Mouse (Mus musculus) liver, embryonic 16.5 days (tissue): ENCODE results near the gene Exd2. TPM values are rescaled to one million over a fixed set of nuclear protein-coding genes. Genes with fewer than 3 reads are reported as not detected.

Experiments
- ATAC-seq: fragments of 200-750 bp; cut with Nextera tagmentation; 2 replicates; pipeline ENCODE4 v1.8.0; 2017; ENCODE audit warnings: low read depth, mild to moderate bottlenecking, moderate number of reproducible peaks, moderate library complexity
- H3K27ac ChIP-seq: fragments of 300-500 bp; sonication (generic); 2 replicates; pipeline ENCODE4 v1.5.1; 2014; ENCODE audit warnings: mild to moderate bottlenecking, low read length
- H3K27me3 ChIP-seq: fragments of 300-500 bp; sonication (generic); 2 replicates; pipeline ENCODE4 v1.6.1; 2014; ENCODE audit warnings: low read depth, low read length, mixed read lengths; ENCODE audit not compliant: control insufficient read depth, insufficient read depth
- H3K36me3 ChIP-seq: fragments of 300-500 bp; sonication (generic); 2 replicates; pipeline ENCODE4 v1.6.1; 2014; ENCODE audit warnings: mild to moderate bottlenecking; ENCODE audit not compliant: control insufficient read depth, insufficient read depth
- H3K4me1 ChIP-seq: fragments of 300-500 bp; sonication (generic); 2 replicates; pipeline ENCODE4 v1.6.1; 2014; ENCODE audit warnings: low read depth, low read length, mixed read lengths; ENCODE audit not compliant: control insufficient read depth
- H3K4me2 ChIP-seq: fragments of 300-500 bp; sonication (generic); 2 replicates; pipeline ENCODE4 v1.6.1; 2014; ENCODE audit warnings: low read depth, low read length, mixed read lengths
- H3K4me3 ChIP-seq: fragments of 300-500 bp; sonication (generic); 2 replicates; pipeline ENCODE4 v1.5.1; 2014; ENCODE audit warnings: low read depth, mild to moderate bottlenecking, low read length
- H3K9ac ChIP-seq: fragments of 300-500 bp; sonication (generic); 2 replicates; pipeline ENCODE4 v1.6.1; 2014; ENCODE audit warnings: low read depth, low read length
- H3K9me3 ChIP-seq: fragments of 300-500 bp; sonication (generic); replicated peaks from 2 replicates; pipeline ENCODE4 v1.6.1; 2016; ENCODE audit warnings: low read length; ENCODE audit not compliant: control insufficient read depth
- WGBS: fragments of 180-500 bp; shearing (Covaris S2); extraction: QIAGEN DNeasy Blood & Tissue Kit; methylation state at CpG from one replicate; pipeline ENCODE4 v1.1.7; 2014; ENCODE audit not compliant: insufficient replicate concordance; 5-methylcytosine and 5-hydroxymethylcytosine counted together
- polyA plus RNA-seq: library from polyadenylated mRNA; unstranded; fragments of >200 nt; fragmentation: Nextera tagmentation; extraction: Ambion mirVana; gene quantifications from 2 replicates; pipeline ENCODE4 v1.2.1, GENCODE M21; 2015

The Exd2 gene
- polyA plus RNA-seq, 1 experiment from 2014 or later, result 7.1 TPM

DNA sequence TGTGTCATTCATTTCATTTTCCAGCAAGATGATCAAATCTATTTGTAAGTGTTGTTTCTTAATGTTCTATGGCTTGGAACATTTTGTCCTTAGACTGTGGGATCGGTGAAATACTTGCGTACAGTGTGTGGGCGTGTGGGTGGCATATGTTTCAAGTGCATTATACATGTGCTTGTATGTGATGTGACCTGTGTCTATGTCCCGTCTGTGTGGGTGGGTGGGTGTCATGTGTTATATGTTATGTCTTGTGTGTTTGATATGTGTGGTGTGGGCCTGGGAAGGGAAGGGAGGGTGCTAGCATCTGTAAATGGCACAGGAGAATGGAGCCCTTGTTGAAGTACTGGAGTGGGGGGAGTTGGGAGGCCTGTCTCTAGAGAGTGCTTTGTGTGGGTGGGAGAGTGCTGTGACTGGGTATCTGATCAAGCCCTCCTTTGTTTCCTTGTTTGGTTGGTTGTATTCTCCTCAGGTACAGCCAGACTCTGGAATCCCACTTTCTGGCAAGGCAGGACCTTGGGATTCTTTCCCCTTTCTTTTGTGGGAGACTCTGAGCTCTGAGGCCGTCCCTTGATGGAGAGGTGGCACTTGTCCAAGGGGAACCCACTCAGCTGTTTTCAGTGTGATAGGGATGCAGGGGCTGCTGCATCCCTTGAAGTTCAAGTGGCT is 65.0 kb downstream of the Exd2 start:
- no peak overlapping the region for H3K4me2 ChIP-seq
- no peaks in the 10 kb centered on the region for H3K9me3 ChIP-seq
- H3K36me3 ChIP-seq, result no peaks in the 10 kb centered on the region
- H3K4me1 ChIP-seq, result no peaks in the 10 kb centered on the region
- no peak overlapping the region for H3K4me3 ChIP-seq
- no peak overlapping the region for H3K27ac ChIP-seq
- WGBS, result 69% methylated on average over 5 of the region's 5 CpGs
- no peak overlapping the region for H3K9ac ChIP-seq
- ATAC-seq, result no peak
- H3K27me3 ChIP-seq, result no peaks in the 10 kb centered on the region

DNA sequence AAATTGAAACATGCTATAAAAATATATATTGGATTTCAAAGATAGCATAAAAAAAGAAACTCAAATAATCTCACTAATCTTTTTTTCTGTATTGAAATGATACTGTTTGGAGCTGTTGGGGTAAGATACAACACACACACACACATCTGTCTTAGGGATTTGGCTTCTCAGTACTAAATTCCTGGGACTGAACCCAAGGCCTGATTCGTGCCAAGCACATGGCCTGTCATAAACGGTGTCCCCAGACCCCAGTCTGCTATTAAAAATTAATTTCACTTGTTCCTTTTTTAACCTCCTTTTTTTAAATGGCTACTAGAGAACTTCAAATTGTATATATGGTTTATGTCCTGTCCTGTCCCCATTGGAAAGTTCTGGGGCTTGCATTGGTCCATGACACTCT is 67.2 kb downstream of the Exd2 start:
- no peak overlapping the region for H3K9ac ChIP-seq
- no peak overlapping the region for H3K27ac ChIP-seq
- H3K4me2 ChIP-seq, result no peak overlapping the region
- no peaks in the 10 kb centered on the region for H3K9me3 ChIP-seq
- 38% methylated on average over 2 of the region's 2 CpGs for WGBS
- ATAC-seq, result no peak
- no peaks in the 10 kb centered on the region for H3K27me3 ChIP-seq
- H3K36me3 ChIP-seq, result no peaks in the 10 kb centered on the region
- H3K4me3 ChIP-seq, result no peak overlapping the region
- no peaks in the 10 kb centered on the region for H3K4me1 ChIP-seq

GRCm38 (mm10) chr12:80530630-80531029 is 67.7 kb downstream of the Exd2 start:
- H3K27ac ChIP-seq, result no peak overlapping the region
- H3K9ac ChIP-seq, result no peak overlapping the region
- no peaks in the 10 kb centered on the region for H3K27me3 ChIP-seq
- ATAC-seq, result no peak
- no peaks in the 10 kb centered on the region for H3K36me3 ChIP-seq
- no peak overlapping the region for H3K4me2 ChIP-seq
- H3K4me1 ChIP-seq, result no peaks in the 10 kb centered on the region
- no peaks in the 10 kb centered on the region for H3K9me3 ChIP-seq
- WGBS, result 60% methylated on average over 6 of the region's 6 CpGs
- H3K4me3 ChIP-seq, result no peak overlapping the region

GRCm38 (mm10) chr12:80531585-80531984 is 68.7 kb downstream of the Exd2 start:
- no peaks in the 10 kb centered on the region for H3K27me3 ChIP-seq
- H3K36me3 ChIP-seq, result no peaks in the 10 kb centered on the region
- 28% methylated on average over 10 of the region's 10 CpGs for WGBS
- ATAC-seq, result peak; percentile 45; the same call in 1 of the 2 replicates
- no peak overlapping the region for H3K4me3 ChIP-seq
- no peaks in the 10 kb centered on the region for H3K4me1 ChIP-seq
- H3K27ac ChIP-seq, result no peak overlapping the region
- no peaks in the 10 kb centered on the region for H3K9me3 ChIP-seq
- no peak overlapping the region for H3K9ac ChIP-seq
- no peak overlapping the region for H3K4me2 ChIP-seq

GRCm38 (mm10) chr12:80533876-80534275 is 71.0 kb downstream of the Exd2 start:
- Histone ChIP-seq H3K9ac (no peak overlapping the region), H3K4me3 (no peak overlapping the region), H3K4me1 (no peaks in the 10 kb centered on the region), H3K27me3 (no peaks in the 10 kb centered on the region), H3K4me2 (no peak overlapping the region), H3K9me3 (no peaks in the 10 kb centered on the region), H3K27ac (no peak overlapping the region), H3K36me3 (no peaks in the 10 kb centered on the region)
- ATAC-seq, result no peak
- 44% methylated on average over 2 of the region's 2 CpGs for WGBS

GRCm38 (mm10) chr12:80537313-80537712 is 74.4 kb downstream of the Exd2 start:
- ATAC-seq, result no peak
- H3K27me3 ChIP-seq, result no peaks in the 10 kb centered on the region
- H3K27ac ChIP-seq, result no peak overlapping the region
- H3K4me1 ChIP-seq, result no peaks in the 10 kb centered on the region
- H3K9ac ChIP-seq, result no peak overlapping the region
- no peaks in the 10 kb centered on the region for H3K36me3 ChIP-seq
- no peak overlapping the region for H3K4me2 ChIP-seq
- 74% methylated on average over 2 of the region's 2 CpGs for WGBS
- H3K4me3 ChIP-seq, result no peak overlapping the region
- H3K9me3 ChIP-seq, result no peaks in the 10 kb centered on the region

- Histone ChIP-seq H3K36me3 (no peaks in the 10 kb centered on the region), H3K4me3 (no peak overlapping the region), H3K27ac (no peak overlapping the region), H3K9ac (no peak overlapping the region), H3K4me2 (no peak overlapping the region), H3K27me3 (no peaks in the 10 kb centered on the region), H3K4me1 (no peaks in the 10 kb centered on the region), H3K9me3 (no peaks in the 10 kb centered on the region)
- ATAC-seq, result no peak
- 57% methylated on average over 6 of the region's 6 CpGs for WGBS
Observed at GRCm38 (mm10) chr12:80538311-80538710, 75.4 kb downstream of the Exd2 start.

- Histone ChIP-seq H3K9ac (no peak overlapping the region), H3K27me3 (peaks cover 2% of the 10 kb centered on the region; the same call in 1 of the 2 replicates), H3K36me3 (no peaks in the 10 kb centered on the region), H3K4me3 (no peak overlapping the region), H3K9me3 (no peaks in the 10 kb centered on the region), H3K4me2 (no peak overlapping the region), H3K4me1 (no peaks in the 10 kb centered on the region), H3K27ac (no peak overlapping the region)
- 25% methylated on average over 4 of the region's 4 CpGs for WGBS
- no peak for ATAC-seq
Observed at GRCm38 (mm10) chr12:80545310-80545709, 82.4 kb downstream of the Exd2 start.

GRCm38 (mm10) chr12:80549646-80550045 is 86.8 kb downstream of the Exd2 start:
- Histone ChIP-seq H3K27me3 (peaks cover under 1% of the 10 kb centered on the region; the same call in 1 of the 2 replicates), H3K36me3 (no peaks in the 10 kb centered on the region), H3K9ac (no peak overlapping the region), H3K4me2 (no peak overlapping the region), H3K27ac (no peak overlapping the region), H3K4me3 (no peak overlapping the region), H3K9me3 (no peaks in the 10 kb centered on the region), H3K4me1 (no peaks in the 10 kb centered on the region)
- 60% methylated on average over 11 of the region's 11 CpGs for WGBS
- ATAC-seq, result no peak
